In the genomic region with DNA sequence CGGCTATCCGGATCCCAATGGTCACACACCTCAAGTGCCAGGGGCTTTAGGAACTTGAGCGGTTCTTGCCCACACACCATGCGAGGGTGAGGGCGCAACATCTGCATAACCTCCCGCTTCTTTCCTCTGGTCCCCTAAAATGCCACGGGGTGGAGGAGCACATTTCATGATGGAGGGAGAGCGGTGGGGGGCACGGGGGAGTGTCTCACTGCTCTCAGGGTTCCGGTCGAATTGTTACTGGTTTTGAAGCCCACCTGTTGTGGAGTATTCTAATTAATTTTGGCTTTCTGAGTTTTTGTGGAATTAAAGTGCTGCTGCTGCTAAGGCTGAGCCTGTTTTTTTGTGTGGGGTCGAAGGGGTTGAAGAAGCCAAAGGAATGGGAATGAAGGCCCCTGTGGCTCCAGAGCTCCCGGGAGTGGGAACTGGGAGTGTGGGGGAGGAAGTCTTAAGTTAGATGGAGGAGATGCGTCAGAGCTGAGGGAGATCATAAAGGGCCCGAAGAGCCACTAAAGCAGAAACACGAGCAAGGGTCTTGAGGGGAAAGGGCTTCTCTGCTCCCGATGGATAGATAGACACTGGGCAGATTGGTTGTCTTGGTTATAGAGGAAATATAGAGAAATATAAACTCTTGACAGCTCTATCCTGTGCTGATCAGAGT, we compare ENCODE assay signal across 7 mouse cellular contexts. TPM values are rescaled to one million over a fixed set of nuclear protein-coding genes. Genes with fewer than 3 reads are reported as not detected.
A peak's percentile ranks its signal among the peaks of the same experiment; 100 is the strongest.
DNase-seq lines count a peak whose midpoint lies in the region; ATAC-seq and TF ChIP-seq lines count a peak whose summit lies in the region.

No protein-coding gene starts in this region.

- no peaks in the 10 kb centered on the region for H3K9me3 ChIP-seq in lung, embryonic 14.5 days (ENCODE audit: low read depth, low read length)
- H3K9me3 ChIP-seq in embryonic facial prominence, embryonic 12.5 days: no peaks in the 10 kb centered on the region

- H3K79me2 ChIP-seq in myocyte (ENCODE audit: control insufficient read depth, insufficient read depth): peaks cover 23% of the 10 kb centered on the region

- WGBS in lung, embryonic 14.5 days: 8% methylated on average over 17 of the region's 17 CpGs
- WGBS in embryonic facial prominence, embryonic 12.5 days: 11% methylated on average over 17 of the region's 17 CpGs

- peak overlapping the region; percentile 97 for H3K4me2 ChIP-seq in lung, embryonic 14.5 days
- H3K4me2 ChIP-seq in embryonic facial prominence, embryonic 12.5 days (replicated peaks): peak overlapping the region; percentile 96
- H3K4me2 ChIP-seq in myocyte (ENCODE audit: low read depth): peak overlapping the region; percentile 97

- H3K36me3 ChIP-seq in lung, embryonic 14.5 days (ENCODE audit: insufficient read depth): no peaks in the 10 kb centered on the region
- no peaks in the 10 kb centered on the region for H3K36me3 ChIP-seq in embryonic facial prominence, embryonic 12.5 days
- no peaks in the 10 kb centered on the region for H3K36me3 ChIP-seq in myocyte (ENCODE audit: control insufficient read depth, insufficient read depth)

- no peak for DNase-seq in lung, embryonic 14.5 days
- no peak for DNase-seq in lung, adult 18-20 months
- DNase-seq in induced T-regulatory cell, adult 2 months (ENCODE audit: low read depth): peak; percentile 23
- DNase-seq in spleen, postnatal 4 days (ENCODE audit: low spot score in 2 of 2): no peak
- DNase-seq in gastrocnemius, postnatal 10 days: no peak

- peak overlapping the region; percentile 85 for H3K4me3 ChIP-seq in lung, embryonic 14.5 days (ENCODE audit: low read depth, low read length)
- H3K4me3 ChIP-seq in embryonic facial prominence, embryonic 12.5 days: peak overlapping the region; percentile 87
- H3K4me3 ChIP-seq in myocyte: peak overlapping the region; percentile 66

- TF ChIP-seq CTCF in lung, embryonic 14.5 days (IDR thresholded peaks at IDR 0.05; ENCODE audit: low read depth): no peak

- H3K27me3 ChIP-seq in lung, embryonic 14.5 days (ENCODE audit: insufficient read depth, low read length): no peaks in the 10 kb centered on the region
- H3K27me3 ChIP-seq in embryonic facial prominence, embryonic 12.5 days: no peaks in the 10 kb centered on the region
- H3K27me3 ChIP-seq in myocyte (ENCODE audit: control insufficient read depth, insufficient read depth, insufficient read length): no peaks in the 10 kb centered on the region

- ATAC-seq in lung, embryonic 14.5 days (ENCODE audit: insufficient read depth): no peak
- ATAC-seq in embryonic facial prominence, embryonic 12.5 days (ENCODE audit: insufficient number of reproducible peaks, insufficient read depth, low FRiP score, low TSS enrichment): no peak

- no peak overlapping the region for H3ac ChIP-seq in myocyte (ENCODE audit: control insufficient read depth, insufficient read length)

- peaks cover 16% of the 10 kb centered on the region for H3K4me1 ChIP-seq in lung, embryonic 14.5 days (ENCODE audit: insufficient read depth)
- H3K4me1 ChIP-seq in embryonic facial prominence, embryonic 12.5 days: peaks cover 29% of the 10 kb centered on the region

- TF ChIP-seq POLR2A in myocyte (IDR thresholded peaks at IDR 0.05; ENCODE audit: insufficient read length, low read depth): no peak

- peak overlapping the region; percentile 77 for H3K9ac ChIP-seq in lung, embryonic 14.5 days
- H3K9ac ChIP-seq in embryonic facial prominence, embryonic 12.5 days: peak overlapping the region; percentile 64

- H3K27ac ChIP-seq in lung, embryonic 14.5 days (ENCODE audit: low read depth): no peak overlapping the region
- no peak overlapping the region for H3K27ac ChIP-seq in embryonic facial prominence, embryonic 12.5 days

TF ChIP-seq in myocyte, 11 proteins besides CTCF, POLR2A, EP300 and RAD21:
- TF ChIP-seq MAX (IDR thresholded peaks at IDR 0.05; ENCODE audit: low read depth) (no peak), TCF12 (IDR thresholded peaks at IDR 0.05; ENCODE audit: insufficient read depth, poor library complexity, severe bottlenecking) (no peak), POLR2AphosphoS2 (IDR thresholded peaks at IDR 0.05; ENCODE audit: insufficient read length, low read depth) (no peak), SRF (IDR thresholded peaks at IDR 0.05; ENCODE audit: control insufficient read depth, insufficient read length, low read depth) (no peak), MYOD1 (IDR thresholded peaks at IDR 0.05; ENCODE audit: control insufficient read depth in 1 of 3, insufficient read length in 2 of 3, low read depth in 2 of 3) (no peak), USF1 (IDR thresholded peaks at IDR 0.05; ENCODE audit: low read depth) (no peak)

RNA-seq across cellular contexts. Expression of a gene that starts 1.9 kb away (rescaled TPM):
- 8.0 and 9.5 TPM in 2 replicates for polyA plus RNA-seq in lung, embryonic 14.5 days (2014; fragmentation: Nextera tagmentation; extraction: Ambion mirVana)
- polyA plus RNA-seq in embryonic facial prominence, embryonic 12.5 days (2016; fragmentation: Nextera tagmentation; extraction: Ambion mirVana): 12.3 and 12.6 TPM in 2 replicates
- 27.2 TPM for polyA plus RNA-seq in myocyte (2012; fragmentation: generic; extraction: Trizol)
- total RNA-seq in gastrocnemius, postnatal 10 days (2021): 10 to 100 TPM; 12.6 to 13.9 TPM

RNA-seq across cellular contexts. Expression of a gene that starts 9.2 kb away (rescaled TPM):
- polyA plus RNA-seq in lung, embryonic 14.5 days (2014; fragmentation: Nextera tagmentation; extraction: Ambion mirVana): 51.0 and 54.4 TPM in 2 replicates
- polyA plus RNA-seq in embryonic facial prominence, embryonic 12.5 days (2016; fragmentation: Nextera tagmentation; extraction: Ambion mirVana): 36.8 and 43.5 TPM in 2 replicates
- polyA plus RNA-seq in myocyte (2012; fragmentation: generic; extraction: Trizol): 29.5 TPM
- 1 to 10 TPM; 4.3 to 5.2 TPM for total RNA-seq in gastrocnemius, postnatal 10 days (2021)

RNA-seq across cellular contexts. Expression of a gene that starts 15.9 kb away (rescaled TPM):
- polyA plus RNA-seq in lung, embryonic 14.5 days (2014; fragmentation: Nextera tagmentation; extraction: Ambion mirVana): 209 and 211 TPM in 2 replicates
- polyA plus RNA-seq in embryonic facial prominence, embryonic 12.5 days (2016; fragmentation: Nextera tagmentation; extraction: Ambion mirVana): 148 and 152 TPM in 2 replicates
- polyA plus RNA-seq in myocyte (2012; fragmentation: generic; extraction: Trizol): 28.2 TPM
- total RNA-seq in gastrocnemius, postnatal 10 days (2021): 10 to 100 TPM; 10.2 to 11.6 TPM

RNA-seq across cellular contexts. Expression of a gene that starts 26.9 kb away (rescaled TPM):
- 64.0 and 64.2 TPM in 2 replicates for polyA plus RNA-seq in lung, embryonic 14.5 days (2014; fragmentation: Nextera tagmentation; extraction: Ambion mirVana)
- 84.3 and 85.0 TPM in 2 replicates for polyA plus RNA-seq in embryonic facial prominence, embryonic 12.5 days (2016; fragmentation: Nextera tagmentation; extraction: Ambion mirVana)
- polyA plus RNA-seq in myocyte (2012; fragmentation: generic; extraction: Trizol): 51.8 TPM
- total RNA-seq in gastrocnemius, postnatal 10 days (2021): 10 to 100 TPM; 52.4 to 55.8 TPM

RNA-seq across cellular contexts. Expression of a gene that starts 33.6 kb away (rescaled TPM):
- 15.4 and 23.7 TPM in 2 replicates for polyA plus RNA-seq in lung, embryonic 14.5 days (2014; fragmentation: Nextera tagmentation; extraction: Ambion mirVana)
- polyA plus RNA-seq in embryonic facial prominence, embryonic 12.5 days (2016; fragmentation: Nextera tagmentation; extraction: Ambion mirVana): 11.4 and 11.5 TPM in 2 replicates
- polyA plus RNA-seq in myocyte (2012; fragmentation: generic; extraction: Trizol): 8.9 TPM
- total RNA-seq in gastrocnemius, postnatal 10 days (2021): 10 to 100 TPM; 17.5 to 78.6 TPM
